Mouse (Mus musculus) liver, embryonic 14.5 days (tissue): ENCODE measurements around the gene Bcl2l13. TPM values are rescaled to one million over a fixed set of nuclear protein-coding genes. Genes with fewer than 3 reads are reported as not detected.
A peak's percentile ranks its signal among the peaks of the same experiment; 100 is the strongest.

ENCODE experiments used
- ATAC-seq: fragments of 200-750 bp; cut with Nextera tagmentation; 2 replicates; pipeline ENCODE4 v1.8.0; 2017; ENCODE audit warnings: moderate number of reproducible peaks, mild to moderate bottlenecking, moderate library complexity; ENCODE audit not compliant: insufficient read depth
- DNase-seq, 3 experiments: peaks; one replicate each; pipeline ENCODE4 v3.0.0-alpha.2; 2012 to 2013; ENCODE audit warnings: low read depth in 3 of 3, low spot score in 3 of 3
- H3K27ac ChIP-seq: fragments of 300-500 bp; sonication (generic); 2 replicates; pipeline ENCODE4 v1.5.1; 2014; ENCODE audit warnings: moderate library complexity, mild to moderate bottlenecking, control low read depth, inconsistent platforms
- H3K27me3 ChIP-seq: fragments of 300-500 bp; sonication (generic); 2 replicates; pipeline ENCODE4 v1.6.1; 2014; ENCODE audit warnings: mild to moderate bottlenecking, low read length, moderate library complexity; ENCODE audit not compliant: control insufficient read depth, insufficient read depth
- H3K36me3 ChIP-seq: fragments of 300-500 bp; sonication (generic); replicated peaks from 2 replicates; pipeline ENCODE4 v1.6.1; 2014; ENCODE audit warnings: low read depth; ENCODE audit not compliant: control insufficient read depth, insufficient read depth
- H3K4me1 ChIP-seq, 2 experiments: fragments of 200-500 bp in 1 of 2; fragments of 300-500 bp in 1 of 2; sonication (generic) in 1 of 2; replicated peaks; 2 replicates each; pipeline ENCODE4 v1.6.1; 2012 to 2014; ENCODE audit warnings: antibody characterized with exemption in 1 of 2, inconsistent platforms in 1 of 2, low read length in 1 of 2; ENCODE audit not compliant: control insufficient read depth in 2 of 2, insufficient read depth in 2 of 2
- H3K4me2 ChIP-seq: fragments of 300-500 bp; sonication (generic); 2 replicates; pipeline ENCODE4 v1.6.1; 2014; ENCODE audit warnings: low read depth, mild to moderate bottlenecking, control low read depth, moderate library complexity
- H3K4me3 ChIP-seq, 2 experiments: fragments of 200-500 bp in 1 of 2; fragments of 300-500 bp in 1 of 2; sonication (generic) in 1 of 2; 2 replicates each; pipeline ENCODE4 v1.5.1; 2012 to 2014; ENCODE audit warnings: low read depth in 2 of 2, low read length in 2 of 2, mild to moderate bottlenecking in 2 of 2, control low read depth in 1 of 2, inconsistent platforms in 1 of 2, moderate library complexity in 1 of 2; ENCODE audit not compliant: insufficient read depth in 1 of 2
- H3K9ac ChIP-seq: fragments of 300-500 bp; sonication (generic); replicated peaks from 2 replicates; pipeline ENCODE4 v1.6.1; 2014; ENCODE audit warnings: mild to moderate bottlenecking, control low read depth, moderate library complexity
- H3K9me3 ChIP-seq: fragments of 300-500 bp; sonication (generic); 2 replicates; pipeline ENCODE4 v1.6.1; 2016; ENCODE audit warnings: low read length, mixed read lengths; ENCODE audit not compliant: control insufficient read depth
- CTCF ChIP-seq: IDR thresholded peaks from 2 replicates; pipeline ENCODE4 v1.5.1; 2016; ENCODE audit warnings: antibody characterized with exemption, low read depth, control low read depth
- EP300 ChIP-seq: IDR thresholded peaks from 2 replicates; pipeline ENCODE4 v1.6.1; 2016; ENCODE audit warnings: antibody characterized with exemption, low read depth
- WGBS: fragments of 180-500 bp; shearing (Covaris S2); extraction: QIAGEN DNeasy Blood & Tissue Kit; methylation state at CpG from one replicate; pipeline ENCODE4 v1.1.7; 2014; ENCODE audit not compliant: insufficient replicate concordance; 5-methylcytosine and 5-hydroxymethylcytosine counted together
- polyA plus RNA-seq, 2 experiments: library from polyadenylated mRNA; depleted of rRNA in 1 of 2; stranded (reverse) in 1 of 2; unstranded in 1 of 2; fragments of >200 nt; fragmentation: Nextera tagmentation in 1 of 2; extraction: Ambion mirVana in 1 of 2; gene quantifications; 2 replicates each; pipeline versions ENCODE4 v1.2.1 to v1.2.3; 2012 to 2014

Bcl2l13 gene
- polyA plus RNA-seq (2012; rRNA removed) (18.1 and 20.0 TPM in 2 replicates), polyA plus RNA-seq (2014; fragmentation: Nextera tagmentation; extraction: Ambion mirVana) (28.6 and 34.6 TPM in 2 replicates)

DNA sequence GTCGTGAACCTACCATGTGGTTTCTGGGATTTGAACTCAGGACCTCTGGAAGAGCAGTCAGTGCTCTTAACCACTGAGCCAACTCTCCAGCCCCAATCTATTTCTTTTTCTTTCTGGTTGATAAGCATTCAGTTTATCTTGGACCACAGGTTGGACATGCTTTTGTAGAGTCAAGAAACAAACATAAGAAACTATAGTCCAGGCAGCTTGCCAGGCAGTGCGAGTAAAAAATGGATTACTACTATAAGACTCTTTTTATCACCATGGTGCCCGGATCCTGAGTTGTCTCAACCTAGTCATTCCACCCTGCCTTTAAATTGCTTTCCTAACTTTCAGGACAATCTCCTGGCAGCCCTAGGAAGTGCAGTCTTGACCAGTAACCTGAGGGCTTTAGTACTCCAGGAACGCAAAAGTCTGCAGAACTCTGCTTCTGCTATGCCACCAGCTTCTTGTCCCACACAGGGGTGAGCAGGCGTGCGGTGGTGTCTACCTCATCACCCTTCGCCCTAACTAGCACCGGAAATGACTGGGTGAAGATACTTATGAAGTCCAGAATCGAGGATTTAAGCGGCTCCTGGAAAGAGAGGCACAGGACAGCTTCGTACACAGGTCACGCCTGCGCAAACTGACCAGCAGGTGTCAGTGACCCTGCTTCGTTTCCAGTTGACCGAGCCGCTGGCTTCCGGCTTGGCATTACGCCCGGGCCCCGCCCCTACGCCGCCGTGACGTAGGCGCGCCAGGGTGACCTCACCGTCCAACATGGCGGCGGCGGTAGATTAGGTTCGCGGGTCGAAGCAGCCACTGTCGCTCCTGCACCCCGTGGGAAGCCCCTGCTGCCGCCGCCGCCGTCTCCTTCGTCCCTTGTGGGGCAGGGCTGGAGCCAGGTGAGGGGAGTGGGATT is at the start of gene Bcl2l13:
TSS of gene Bcl2l13 (plus strand) at position 739 of the 901 bp plus-strand sequence.
- H3K9me3 ChIP-seq: no peaks in the 10 kb centered on the region

DNA sequence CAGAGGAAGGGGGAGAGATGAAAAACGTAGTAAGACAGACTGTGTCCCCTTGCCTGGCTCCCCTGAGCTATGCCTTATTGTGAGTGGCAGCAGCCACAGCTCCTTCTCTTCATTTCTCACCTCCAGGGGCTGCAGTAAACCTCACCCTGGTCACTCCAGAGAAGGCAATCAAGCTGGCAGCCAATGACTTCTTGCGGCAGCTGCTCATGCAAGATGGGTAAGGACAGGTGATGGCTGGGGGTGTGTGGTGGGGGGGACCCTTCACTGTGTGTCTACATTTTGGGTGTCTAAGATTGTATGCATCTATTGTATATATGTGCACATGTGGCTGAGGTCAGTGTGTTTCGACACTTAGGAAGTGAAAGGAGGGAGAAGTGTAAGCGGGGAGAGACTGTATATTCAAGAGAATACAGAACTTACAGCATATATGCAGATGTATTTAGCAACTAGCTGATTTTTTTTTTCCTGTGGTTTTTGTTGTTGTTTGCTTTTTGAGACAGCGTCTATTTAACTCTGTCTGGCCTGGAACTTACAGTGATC is 47.9 kb upstream of the Bcl2l13 start:
- Histone ChIP-seq H3K4me2 (no peak overlapping the region), H3K27ac (no peak overlapping the region), H3K9me3 (no peaks in the 10 kb centered on the region), H3K9ac (no peak overlapping the region), H3K4me3 (no peak overlapping the region), H3K27me3 (no peaks in the 10 kb centered on the region), H3K4me1 (peaks cover 8 to 26% of the 10 kb centered on the region in 2 experiments; a peak in 3 of 4 replicates), H3K36me3 (peaks cover 16% of the 10 kb centered on the region)
- WGBS: 75% methylated on average over 5 of the region's 5 CpGs
- ATAC-seq (no peak), DNase-seq (no peak)
- TF ChIP-seq CTCF: no peak

More for the DNA sequence above, at the start of gene Bcl2l13:
- Histone ChIP-seq H3K4me2 (peak within 1 kb of the TSS; percentile 79), H3K4me1 (peaks cover 47 to 49% of the 10 kb centered on the region in 2 experiments), H3K27ac (peak within 1 kb of the TSS; percentile 87), H3K4me3 (peak within 1 kb of the TSS; percentile 81 to 91), H3K9ac (peak within 1 kb of the TSS; percentile 86), H3K36me3 (no peaks in the 10 kb centered on the region; the same call in 1 of the 2 replicates), H3K27me3 (no peaks in the 10 kb centered on the region)
- TF ChIP-seq CTCF: peak; percentile 80
- TF ChIP-seq EP300: peak; percentile 49; the same call in 1 of the 2 replicates
- WGBS: 1% methylated on average over 40 of the region's 40 CpGs
- ATAC-seq (peak; percentile 78), DNase-seq (peak; percentile 85)

DNA sequence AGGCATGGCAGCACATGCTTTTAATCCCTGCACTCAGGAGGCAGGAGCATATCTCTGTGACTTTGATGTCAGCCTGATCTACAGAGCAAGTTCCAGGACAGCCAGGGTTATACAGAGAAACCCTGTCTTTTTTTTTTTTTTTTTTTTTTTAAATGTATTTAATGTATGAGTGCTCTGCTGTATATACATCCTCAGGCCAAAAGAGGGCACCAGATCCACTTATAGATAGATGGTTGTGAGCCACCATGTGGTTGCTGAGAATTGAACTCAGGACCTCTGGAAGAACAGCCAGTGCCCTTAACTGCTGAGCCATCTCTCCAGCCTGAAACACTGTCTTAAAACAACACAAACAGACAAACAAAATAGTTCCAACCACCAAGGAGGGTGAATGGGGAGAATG is 47.1 kb upstream of the Bcl2l13 start:
- peaks cover 8 to 23% of the 10 kb centered on the region in 2 experiments; a peak in 3 of 4 replicates for H3K4me1 ChIP-seq
- no peaks in the 10 kb centered on the region for H3K27me3 ChIP-seq
- H3K27ac ChIP-seq: no peak overlapping the region
- peaks cover 23% of the 10 kb centered on the region for H3K36me3 ChIP-seq
- peak; percentile 49 for TF ChIP-seq CTCF
- TF ChIP-seq EP300: no peak
- ATAC-seq (no peak), DNase-seq (peak; percentile 35 to 39 (median 36))
- H3K9ac ChIP-seq: no peak overlapping the region
- no peaks in the 10 kb centered on the region for H3K9me3 ChIP-seq
- no peak overlapping the region for H3K4me2 ChIP-seq
- H3K4me3 ChIP-seq: no peak overlapping the region

- no peak overlapping the region; the same call in 1 of the 2 replicates for H3K27ac ChIP-seq
- 46% methylated on average over 11 of the region's 11 CpGs for WGBS
- H3K4me3 ChIP-seq: no peak overlapping the region
- ATAC-seq (peak; percentile 71), DNase-seq (no peak)
- H3K4me1 ChIP-seq: peaks cover 6 to 20% of the 10 kb centered on the region in 2 experiments; a peak in 3 of 4 replicates
- peaks cover 36% of the 10 kb centered on the region for H3K36me3 ChIP-seq
- no peak overlapping the region for H3K4me2 ChIP-seq
- H3K27me3 ChIP-seq: no peaks in the 10 kb centered on the region
- H3K9ac ChIP-seq: no peak overlapping the region
- no peaks in the 10 kb centered on the region for H3K9me3 ChIP-seq
- TF ChIP-seq EP300: no peak
- TF ChIP-seq CTCF: 0 out of 2 replicates have a peak, but pooled peaks have one; percentile 4
These were observed 45.9 kb upstream of the Bcl2l13 start for GRCm38 (mm10) chr6:120790153-120790552.

GRCm38 (mm10) chr6:120790717-120791116 is 45.3 kb upstream of the Bcl2l13 start:
- ATAC-seq (no peak), DNase-seq (no peak)
- WGBS: 73% methylated on average over 5 of the region's 5 CpGs
- Histone ChIP-seq H3K4me1 (peaks cover 6 to 18% of the 10 kb centered on the region in 2 experiments; a peak in 3 of 4 replicates), H3K36me3 (peaks cover 42% of the 10 kb centered on the region), H3K27ac (no peak overlapping the region; the same call in 1 of the 2 replicates), H3K4me2 (no peak overlapping the region; the same call in 1 of the 2 replicates), H3K27me3 (no peaks in the 10 kb centered on the region), H3K9ac (no peak overlapping the region), H3K9me3 (no peaks in the 10 kb centered on the region), H3K4me3 (no peak overlapping the region)
- TF ChIP-seq CTCF (no peak), EP300 (no peak)
